Mouse (Mus musculus) heart, postnatal 0 days (tissue): ENCODE measurements around the gene Eif3l.

Source experiments
- CTCF ChIP-seq: IDR thresholded peaks from 2 replicates; pipeline ENCODE4 v1.5.1; 2016; ENCODE audit warnings: antibody characterized with exemption, control low read depth, low read depth
- EP300 ChIP-seq: IDR thresholded peaks from 2 replicates; pipeline ENCODE4 v1.6.1; 2016; ENCODE audit warnings: antibody characterized with exemption, low read depth

- TF ChIP-seq CTCF (no peak), EP300 (no peak)
Observed at GRCm38 (mm10) chr15:79115276-79115675, 40.3 kb downstream of the Eif3l start.
